Mouse (Mus musculus) cerebellum, adult 9-10 months (tissue): ENCODE measurements around the gene Jpt1.
A peak's percentile ranks its signal among the peaks of the same experiment; 100 is the strongest.
"Not testable (repeated sequence)": the region's sequence is repeated elsewhere in the genome, so short reads cannot be mapped to it uniquely, and the experiment has no call there.

Source experiments
- DNase-seq: peaks from one replicate; pipeline ENCODE4 v3.0.0; 2022

Jpt1 gene

DNA sequence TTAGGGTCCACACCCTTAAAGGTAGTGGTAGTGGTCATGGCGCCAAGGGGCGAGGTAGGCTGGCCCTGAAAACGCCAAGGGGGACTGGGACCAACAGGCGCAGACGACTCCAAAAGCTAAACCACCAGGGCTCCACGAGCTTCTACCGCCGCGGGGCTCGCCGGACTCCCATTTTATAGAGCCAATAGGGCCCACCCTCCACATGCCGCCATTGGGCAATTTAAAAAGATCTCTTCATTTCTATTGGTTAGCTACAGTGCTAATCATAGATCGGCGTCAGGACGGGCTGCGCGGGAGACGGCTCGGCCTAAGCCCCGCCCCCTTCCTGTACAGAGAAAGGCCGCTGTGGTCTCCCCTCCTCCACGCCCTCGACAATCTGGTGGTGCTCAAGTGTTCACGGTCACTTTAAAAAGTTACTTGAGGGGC is at the start of gene Jpt1:
Gene Jpt1 (minus strand): TSS at position 150 of the 426 bp plus-strand sequence.
- peak; percentile 99 for DNase-seq

DNA sequence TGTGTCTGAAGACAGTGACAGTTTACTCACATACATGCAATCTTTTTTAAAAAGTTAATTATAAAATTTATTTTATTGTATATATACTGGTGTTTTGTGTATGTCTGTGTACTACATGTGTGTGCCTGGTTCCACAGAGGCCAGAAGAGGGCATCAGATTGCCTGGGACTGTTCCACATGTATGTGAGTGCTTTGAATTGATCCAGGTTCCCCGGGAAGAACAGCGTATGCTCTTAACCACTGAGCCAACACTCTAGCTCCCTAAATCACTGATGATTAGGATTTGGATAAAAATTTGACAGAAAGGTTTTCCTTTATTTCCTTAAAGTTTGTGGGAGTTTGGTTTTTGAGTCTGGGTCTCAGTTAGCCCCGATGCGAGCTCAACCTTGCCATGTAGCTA is 49.2 kb upstream of the Jpt1 start:
- no peak for DNase-seq

GRCm38 (mm10) chr11:115555717-115556116 is 41.5 kb upstream of the Jpt1 start:
- DNase-seq: no peak

DNA sequence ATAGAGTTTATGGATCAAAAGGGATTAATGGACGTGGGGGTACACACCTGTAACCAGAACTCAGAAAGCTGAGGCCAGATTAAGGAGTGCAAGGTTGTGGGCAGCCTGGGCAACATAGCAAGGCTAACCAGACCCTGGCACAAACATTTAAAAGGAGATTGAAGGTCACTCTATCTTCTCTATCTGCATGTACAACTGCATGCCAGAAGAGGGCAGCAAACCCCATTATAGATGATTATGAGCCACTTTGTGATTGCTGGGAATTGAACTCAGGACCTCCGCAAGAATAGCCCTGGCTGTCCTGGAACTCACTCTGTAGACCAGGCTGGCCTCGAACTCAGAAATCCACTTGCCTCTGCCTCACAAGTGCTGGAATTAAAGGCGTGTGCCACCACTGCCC is 38.6 kb upstream of the Jpt1 start:
- no peak for DNase-seq

DNA sequence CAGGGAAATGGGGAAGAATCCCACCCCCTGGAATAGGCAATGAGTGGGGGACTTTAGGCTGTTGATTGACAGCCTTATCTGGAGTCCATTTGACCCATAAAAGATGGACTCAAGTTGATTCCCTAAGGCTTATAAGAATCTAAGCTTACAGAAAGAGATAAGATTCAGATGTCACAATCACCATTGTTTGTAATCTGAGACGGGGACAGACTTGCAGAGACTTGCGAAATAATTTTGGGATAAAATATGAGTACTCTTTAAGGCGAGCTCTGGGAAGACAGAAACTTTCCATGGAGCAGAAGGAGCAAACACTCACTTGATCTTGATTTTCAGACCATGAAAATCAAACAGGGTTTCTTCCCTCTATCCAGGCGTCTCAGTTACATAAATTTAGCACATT is 29.4 kb upstream of the Jpt1 start:
- DNase-seq: no peak

GRCm38 (mm10) chr11:115538045-115538444 is 23.9 kb upstream of the Jpt1 start:
- no peak for DNase-seq

DNA sequence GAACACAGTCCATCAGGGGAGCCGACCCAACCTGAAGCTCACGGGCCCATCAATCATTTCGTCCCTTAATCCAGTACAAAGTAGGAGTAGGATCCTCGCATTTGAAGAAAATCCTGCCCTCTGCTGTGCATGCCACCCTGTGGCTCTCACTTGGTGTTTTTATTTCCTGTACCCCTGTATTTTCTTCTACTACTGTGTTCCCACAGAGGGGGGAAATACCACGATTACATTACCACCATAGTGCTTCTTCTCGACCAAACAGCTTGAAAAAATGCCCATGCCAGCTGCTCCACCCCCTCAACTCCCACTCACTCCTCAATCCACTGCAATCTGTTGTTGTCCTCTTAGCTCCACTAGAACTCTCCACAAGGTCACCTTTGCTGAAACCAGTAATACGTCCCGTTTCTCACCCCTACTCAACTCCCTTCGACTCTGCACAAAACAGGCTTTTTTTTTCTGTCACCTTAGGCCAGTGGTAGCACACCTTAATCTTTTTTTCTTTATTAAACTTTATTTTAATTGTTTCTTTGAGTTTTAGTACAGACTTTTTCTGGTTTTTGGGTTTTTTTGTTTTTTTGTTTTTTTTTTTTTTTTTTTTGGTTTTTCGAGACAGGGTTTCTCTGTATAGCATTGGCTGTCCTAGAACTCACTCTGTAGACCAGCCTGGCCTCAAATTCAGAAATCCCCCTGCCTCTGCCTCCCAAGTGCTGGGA is 22.8 kb upstream of the Jpt1 start:
- DNase-seq: peak; percentile 56

DNA sequence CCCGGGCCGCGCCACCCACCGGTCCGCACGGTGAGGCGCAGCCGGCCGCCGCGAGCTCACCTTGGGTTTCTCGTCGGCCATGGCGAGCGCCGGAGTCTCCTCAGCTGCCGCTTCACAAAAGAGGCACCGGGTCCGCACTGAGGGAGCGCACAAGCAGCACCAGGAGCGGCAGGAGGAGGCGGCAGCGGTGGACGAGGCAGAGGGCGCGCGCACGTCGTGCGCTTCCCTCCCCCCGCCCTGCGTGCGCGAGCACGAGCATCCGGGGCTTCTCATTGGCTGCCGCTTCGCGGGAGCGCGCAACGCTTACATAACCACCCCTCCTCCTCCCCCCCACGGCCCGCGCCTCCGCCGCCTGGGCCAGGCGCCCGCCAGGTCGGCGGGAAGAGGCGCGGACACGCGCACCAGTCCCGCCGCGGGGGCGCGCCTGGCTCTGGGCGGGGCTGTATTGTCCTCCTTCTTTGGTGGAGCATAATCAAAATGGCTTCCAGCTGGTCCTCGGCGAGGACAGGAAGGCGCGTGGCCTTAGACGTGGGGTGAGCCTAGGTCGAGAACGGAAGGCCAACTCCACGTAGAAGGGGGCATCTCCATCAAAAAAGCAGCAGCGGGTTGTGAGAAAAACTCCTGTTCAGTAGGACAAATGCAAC is 22.0 kb upstream of the Jpt1 start, which contains the start of gene Sumo2:
Gene Sumo2 (minus strand): TSS at position 239 of the 644 bp plus-strand sequence.
- peak; percentile 99 for DNase-seq

GRCm38 (mm10) chr11:115535401-115536037 is 21.3 kb upstream of the Jpt1 start:
- DNase-seq: peak; percentile 67

- no peak for DNase-seq
Observed at GRCm38 (mm10) chr11:115534759-115535371, 20.7 kb upstream of the Jpt1 start.

GRCm38 (mm10) chr11:115526446-115526845 is 12.3 kb upstream of the Jpt1 start:
- DNase-seq: not testable (repeated sequence)

DNA sequence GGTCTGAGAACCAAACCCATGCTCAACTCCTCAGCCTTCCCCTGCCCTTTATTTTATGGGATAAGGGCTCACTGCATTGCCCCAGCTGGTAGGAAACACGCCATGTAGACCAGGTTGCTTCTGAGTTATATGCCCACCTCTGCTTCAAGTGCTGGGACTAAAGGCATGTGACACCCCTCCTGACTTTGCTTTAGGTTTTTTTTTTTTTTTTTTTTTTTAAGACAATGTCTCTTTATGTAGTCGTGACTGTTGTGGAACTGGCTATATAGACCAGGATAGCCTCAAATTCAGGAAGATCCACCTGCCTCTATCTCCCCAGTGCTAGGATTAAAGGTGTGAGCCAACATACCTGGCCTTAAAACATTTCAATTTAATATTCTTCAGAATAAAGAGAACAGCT is 8.5 kb upstream of the Jpt1 start:
- DNase-seq: no peak

DNA sequence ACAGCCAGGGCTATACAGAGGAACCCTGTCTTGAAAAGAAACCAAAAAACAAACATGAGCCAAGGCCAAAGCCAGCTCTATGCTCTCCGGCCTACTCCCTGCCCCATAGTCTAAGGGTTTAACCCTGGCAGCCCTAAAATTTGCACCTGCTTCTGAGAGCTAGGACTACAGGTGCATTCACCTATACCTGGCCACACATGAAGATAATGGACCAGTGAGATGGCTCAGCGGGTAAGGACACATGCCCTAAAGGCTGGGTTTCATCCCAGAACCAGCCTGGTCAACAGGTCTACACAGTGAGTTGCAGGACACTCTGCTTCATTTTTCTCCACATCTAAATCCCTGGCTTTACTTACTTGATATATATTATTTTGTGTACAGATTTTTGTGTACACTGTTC is 8.1 kb upstream of the Jpt1 start:
- no peak for DNase-seq

- no peak for DNase-seq
Observed at GRCm38 (mm10) chr11:115521080-115521479, 6.9 kb upstream of the Jpt1 start.

GRCm38 (mm10) chr11:115520218-115520617 is 6.0 kb upstream of the Jpt1 start:
- DNase-seq: no peak

GRCm38 (mm10) chr11:115519581-115519980 is 5.4 kb upstream of the Jpt1 start:
- DNase-seq: no peak

- peak; percentile 47 for DNase-seq
Observed at GRCm38 (mm10) chr11:115518693-115519092, 4.5 kb upstream of the Jpt1 start.

DNA sequence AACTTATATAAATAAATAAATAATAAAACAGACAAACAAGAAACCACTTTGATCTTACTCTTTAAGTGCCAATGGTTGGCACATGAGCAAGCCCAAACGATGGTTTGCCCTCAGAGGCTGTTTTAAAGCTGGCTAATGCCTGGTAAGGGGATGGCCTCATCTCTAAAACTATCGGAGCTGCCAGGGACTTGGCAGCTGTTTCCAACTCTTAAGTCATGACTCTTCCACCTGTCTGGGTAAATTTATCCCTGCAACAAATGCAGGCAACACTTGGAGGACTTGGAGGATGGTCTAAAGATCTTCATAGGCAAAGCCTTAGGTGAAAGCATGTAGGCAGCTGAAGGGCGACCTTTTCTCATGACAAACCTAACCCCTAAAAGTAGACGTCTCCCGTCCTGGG is 2.8 kb upstream of the Jpt1 start:
- no peak for DNase-seq

GRCm38 (mm10) chr11:115515021-115515420 is 834 bp upstream of the Jpt1 start:
- DNase-seq: no peak

DNA sequence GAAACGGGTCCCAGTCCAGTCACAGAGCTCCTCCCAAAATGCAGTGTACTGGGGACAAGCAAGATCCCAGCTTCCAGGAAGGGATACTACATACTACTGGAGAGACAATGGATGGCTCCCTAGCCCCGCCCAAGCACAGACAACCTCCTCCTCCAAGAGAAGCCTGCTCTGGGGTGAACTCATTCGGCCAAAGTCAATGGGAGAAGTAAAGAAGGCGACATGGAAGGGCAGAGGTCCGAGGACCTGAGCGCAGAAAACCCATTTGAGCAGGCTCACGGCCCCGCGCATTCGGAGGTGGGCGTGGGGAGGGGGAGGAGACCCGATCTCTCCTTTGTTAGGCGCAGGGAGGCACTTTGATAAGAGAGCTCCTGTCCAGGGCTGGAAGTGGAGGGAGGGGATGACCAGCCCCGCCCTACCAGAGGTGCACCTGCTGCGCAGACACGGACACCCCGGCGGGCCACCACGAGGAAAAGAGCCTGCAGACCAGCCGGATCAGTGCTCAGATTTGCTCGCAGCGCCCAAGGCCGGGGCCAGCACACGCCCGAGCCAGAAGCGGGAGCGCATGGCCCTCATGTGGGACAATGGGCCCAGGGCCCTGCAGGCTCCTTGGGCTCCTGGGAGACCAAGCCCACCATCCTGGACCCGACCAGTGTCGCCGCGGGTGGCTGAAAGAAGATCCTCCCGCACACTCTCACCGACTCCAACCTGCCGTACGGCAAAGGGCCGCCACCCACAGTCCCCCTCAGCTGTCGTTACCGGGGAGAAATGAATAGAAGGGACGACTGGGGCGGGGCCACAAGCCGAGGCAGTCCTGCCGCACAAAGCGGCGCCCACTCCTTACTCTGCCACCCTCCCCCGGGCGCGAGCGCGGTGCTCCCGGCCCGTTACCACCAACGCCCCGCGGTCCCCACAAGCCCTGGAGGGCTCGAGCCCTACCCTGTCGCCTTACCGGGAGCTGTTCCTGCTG is 633 bp downstream of the Jpt1 start:
- peak; percentile 57 for DNase-seq

DNA sequence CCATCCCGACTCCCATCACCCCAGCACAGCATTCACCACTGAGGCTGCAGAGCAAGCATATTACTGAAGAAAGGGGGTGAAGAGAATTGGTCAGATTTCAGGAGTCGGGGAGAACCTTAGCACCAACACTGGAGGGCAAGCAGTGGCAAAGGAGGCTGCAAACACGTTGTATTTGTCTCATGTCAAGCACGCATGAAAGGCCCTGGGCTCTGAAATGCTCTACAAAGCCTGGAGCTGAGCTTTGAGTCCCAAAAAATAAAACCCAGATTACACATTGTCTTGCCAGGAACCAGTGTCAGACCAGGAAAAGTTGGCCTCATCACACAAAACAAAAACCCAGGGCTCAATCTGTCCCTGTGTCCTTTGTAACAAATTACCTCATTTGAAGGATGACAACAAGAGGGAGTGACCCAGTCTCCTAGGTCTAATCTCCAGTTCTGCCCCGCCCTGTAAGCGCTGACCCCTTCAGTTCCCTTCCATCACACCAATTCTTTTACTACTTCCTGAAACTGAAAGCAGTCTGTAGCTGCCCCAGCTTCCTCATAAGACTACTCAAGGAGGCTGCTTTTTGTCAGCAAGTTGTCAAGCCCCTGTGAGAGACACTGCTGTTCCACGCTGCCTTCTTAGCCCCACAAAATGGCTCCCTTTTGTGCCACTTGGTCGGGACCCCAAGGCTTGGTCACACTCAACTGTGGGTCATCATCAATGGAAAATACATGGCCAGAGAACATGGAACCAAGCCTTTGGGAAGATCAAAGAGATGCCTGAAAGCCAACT is 1.6 kb downstream of the Jpt1 start:
- DNase-seq: no peak

GRCm38 (mm10) chr11:115512004-115512403 is 2.2 kb downstream of the Jpt1 start:
- no peak for DNase-seq
